ENCODE assay signal across 28 mouse cellular contexts in genomic region chr5:100685631-100686030, GRCm38 (mm10). TPM values are rescaled to one million over a fixed set of nuclear protein-coding genes. Genes with fewer than 3 reads are reported as not detected.
DNase-seq lines count a peak whose midpoint lies in the region; ATAC-seq and TF ChIP-seq lines count a peak whose summit lies in the region.
"Had no signal": no experiment of that assay in that cellular context is flagged by ENCODE, and none has a peak within 500 bp of the region (broad histone marks: within the 10 kb centered on the region; RNA-seq: fewer than 3 reads in every experiment).

No protein-coding gene starts in this region.

- WGBS in hindbrain, postnatal 0 days: 58% methylated on average over 4 of the region's 4 CpGs
- 65% methylated on average over 4 of the region's 4 CpGs for WGBS in hindbrain, embryonic 16.5 days
- WGBS in lung, postnatal 0 days: 65% methylated on average over 4 of the region's 4 CpGs

- no peaks in the 10 kb centered on the region for H3K27me3 ChIP-seq in hindbrain, postnatal 0 days (ENCODE audit: insufficient read depth, low read length)
- no peaks in the 10 kb centered on the region for H3K27me3 ChIP-seq in hindbrain, embryonic 16.5 days (replicated peaks; ENCODE audit: control insufficient read depth, insufficient read depth, low read length)
- H3K27me3 ChIP-seq in lung, postnatal 0 days (replicated peaks; ENCODE audit: insufficient read depth, low read length): no peaks in the 10 kb centered on the region
- no peaks in the 10 kb centered on the region; a peak in 1 of 4 replicates for H3K27me3 ChIP-seq in MEL (ENCODE audit: control insufficient read depth in 1 of 2, insufficient read depth in 2 of 2, low read length in 2 of 2)
- H3K27me3 ChIP-seq: embryonic facial prominence, embryonic 15.5 days; forebrain, embryonic 15.5 days; neural tube, embryonic 15.5 days; stomach, embryonic 15.5 days had no signal

- no peak for ATAC-seq in hindbrain, postnatal 0 days
- ATAC-seq in hindbrain, embryonic 16.5 days: no peak
- no peak for ATAC-seq in lung, postnatal 0 days
- ATAC-seq: activated CD4-positive, CD25-positive, alpha-beta regulatory T cell, adult 4 months; forebrain, embryonic 15.5 days had no signal

- no peaks in the 10 kb centered on the region for H3K9me3 ChIP-seq in hindbrain, postnatal 0 days (ENCODE audit: low read length)
- H3K9me3 ChIP-seq in hindbrain, embryonic 16.5 days (ENCODE audit: control insufficient read depth, low read length): no peaks in the 10 kb centered on the region
- H3K9me3 ChIP-seq in lung, postnatal 0 days (ENCODE audit: low read length): no peaks in the 10 kb centered on the region
- H3K9me3 ChIP-seq in MEL (replicated peaks; ENCODE audit: insufficient read depth, low read length): no peaks in the 10 kb centered on the region
- H3K9me3 ChIP-seq: embryonic facial prominence, embryonic 15.5 days; forebrain, embryonic 15.5 days; heart, embryonic 13.5 days; neural tube, embryonic 15.5 days; stomach, embryonic 15.5 days had no signal

- no peak overlapping the region for H3K4me3 ChIP-seq in hindbrain, postnatal 0 days (ENCODE audit: low read length)
- H3K4me3 ChIP-seq in hindbrain, embryonic 16.5 days (ENCODE audit: low read length): no peak overlapping the region
- H3K4me3 ChIP-seq in lung, postnatal 0 days (ENCODE audit: low read depth, low read length): no peak overlapping the region
- no peak overlapping the region for H3K4me3 ChIP-seq in MEL (ENCODE audit: control insufficient read depth in 1 of 2, insufficient read depth in 1 of 2, low read depth in 2 of 2, low read length in 2 of 2)
- H3K4me3 ChIP-seq: embryonic facial prominence, embryonic 15.5 days; forebrain, embryonic 15.5 days; heart, embryonic 13.5 days; neural tube, embryonic 15.5 days; stomach, embryonic 15.5 days had no signal

- H3K36me3 ChIP-seq in hindbrain, postnatal 0 days (ENCODE audit: insufficient read depth, low read length): no peaks in the 10 kb centered on the region
- no peaks in the 10 kb centered on the region for H3K36me3 ChIP-seq in hindbrain, embryonic 16.5 days (ENCODE audit: control insufficient read depth, insufficient read depth, low read length)
- no peaks in the 10 kb centered on the region for H3K36me3 ChIP-seq in lung, postnatal 0 days (ENCODE audit: insufficient read depth, low read length)
- H3K36me3 ChIP-seq in MEL (ENCODE audit: control insufficient read depth in 1 of 2, insufficient read depth in 2 of 2, low read length in 2 of 2): no peaks in the 10 kb centered on the region
- H3K36me3 ChIP-seq: embryonic facial prominence, embryonic 15.5 days; forebrain, embryonic 15.5 days; heart, embryonic 13.5 days; neural tube, embryonic 15.5 days; stomach, embryonic 15.5 days had no signal

- no peak; the same call in 1 of the 2 replicates for TF ChIP-seq RAD21 in MEL (IDR thresholded peaks at IDR 0.05; ENCODE audit: low read depth, low read length)

- no peaks in the 10 kb centered on the region for H3K4me1 ChIP-seq in hindbrain, postnatal 0 days (ENCODE audit: insufficient read depth, low read length)
- no peaks in the 10 kb centered on the region for H3K4me1 ChIP-seq in hindbrain, embryonic 16.5 days (ENCODE audit: control insufficient read depth, insufficient read depth, low read depth, low read length)
- no peaks in the 10 kb centered on the region for H3K4me1 ChIP-seq in lung, postnatal 0 days (ENCODE audit: insufficient read depth, low read depth, low read length)
- H3K4me1 ChIP-seq in MEL (ENCODE audit: control insufficient read depth in 1 of 2, insufficient read depth in 2 of 2, low read length in 2 of 2): no peaks in the 10 kb centered on the region
- H3K4me1 ChIP-seq: embryonic facial prominence, embryonic 15.5 days; forebrain, embryonic 15.5 days; heart, embryonic 13.5 days; neural tube, embryonic 15.5 days; stomach, embryonic 15.5 days had no signal

- no peak overlapping the region for H3K27ac ChIP-seq in hindbrain, postnatal 0 days
- no peak overlapping the region for H3K27ac ChIP-seq in hindbrain, embryonic 16.5 days (ENCODE audit: low read depth, low read length)
- no peak overlapping the region for H3K27ac ChIP-seq in lung, postnatal 0 days (ENCODE audit: low read length)
- H3K27ac ChIP-seq in MEL (ENCODE audit: control insufficient read depth, low read depth, low read length): no peak overlapping the region
- H3K27ac ChIP-seq: embryonic facial prominence, embryonic 15.5 days; forebrain, embryonic 15.5 days; heart, embryonic 13.5 days; neural tube, embryonic 15.5 days; stomach, embryonic 15.5 days had no signal

- TF ChIP-seq EP300 in lung, postnatal 0 days (IDR thresholded peaks at IDR 0.05): no peak
- TF ChIP-seq EP300 in MEL (IDR thresholded peaks at IDR 0.05; ENCODE audit: low read depth in 1 of 2, low read length in 2 of 2): no peak

- no peak for TF ChIP-seq POLR2A in MEL (IDR thresholded peaks at IDR 0.05; ENCODE audit: control insufficient read depth in 1 of 2, insufficient read depth in 1 of 2, low read depth in 1 of 2, low read length in 2 of 2, poor library complexity in 1 of 2)

- H3K79me2 ChIP-seq in MEL (ENCODE audit: control insufficient read depth, insufficient read depth, low read length, poor library complexity): no peaks in the 10 kb centered on the region

- H3K9ac ChIP-seq in hindbrain, postnatal 0 days (replicated peaks; ENCODE audit: low read length): no peak overlapping the region
- H3K9ac ChIP-seq in hindbrain, embryonic 16.5 days (ENCODE audit: low read depth, low read length): no peak overlapping the region
- H3K9ac ChIP-seq in lung, postnatal 0 days (replicated peaks; ENCODE audit: low read depth): no peak overlapping the region
- H3K9ac ChIP-seq in MEL (ENCODE audit: control insufficient read depth, low read depth, low read length, poor library complexity, severe bottlenecking): no peak overlapping the region
- H3K9ac ChIP-seq: embryonic facial prominence, embryonic 15.5 days; forebrain, embryonic 15.5 days; heart, embryonic 13.5 days; neural tube, embryonic 15.5 days; stomach, embryonic 15.5 days had no signal

- no peak overlapping the region for H3K4me2 ChIP-seq in hindbrain, postnatal 0 days (ENCODE audit: low read depth, low read length)
- H3K4me2 ChIP-seq in hindbrain, embryonic 16.5 days (ENCODE audit: low read length): no peak overlapping the region
- no peak overlapping the region for H3K4me2 ChIP-seq in lung, postnatal 0 days (replicated peaks; ENCODE audit: low read depth, low read length)
- H3K4me2 ChIP-seq: embryonic facial prominence, embryonic 15.5 days; forebrain, embryonic 15.5 days; heart, embryonic 13.5 days; liver, embryonic 11.5 days; midbrain, embryonic 11.5 days; neural tube, embryonic 15.5 days; stomach, embryonic 15.5 days had no signal

- no peak for DNase-seq in hindbrain, postnatal 0 days (ENCODE audit: low spot score)
- no peak for DNase-seq in lung, postnatal 0 days (ENCODE audit: low spot score)
- DNase-seq in lung, adult 18-20 months: no peak
- DNase-seq in MEL (ENCODE audit: low read depth, low spot score): no peak
- no peak for DNase-seq in c-Kit-positive CD71-positive TER-119-positive erythroid progenitor cells, embryonic 14.5 days (ENCODE audit: low spot score)
- DNase-seq in kidney, postnatal 10 days: no peak
- DNase-seq: adrenal gland, postnatal 14 days; B cell, adult 2 months; cerebellum, adult 9-10 months; gastrocnemius, postnatal 10 days; heart, adult 18-20 months; heart, postnatal 14 days; kidney, adult 2 months; kidney, postnatal 14 days; layer of hippocampus, postnatal 36 days; right cerebral cortex, adult 18-20 months; right cerebral cortex, postnatal 4 days; thymus, adult 18-20 months; thymus, postnatal 36 days had no signal

- TF ChIP-seq CTCF in hindbrain, postnatal 0 days (IDR thresholded peaks at IDR 0.05; ENCODE audit: low read depth): peak; percentile 35
- 0 out of 2 replicates have a peak, but pooled peaks have one; percentile 29 for TF ChIP-seq CTCF in lung, postnatal 0 days (IDR thresholded peaks at IDR 0.05)
- TF ChIP-seq CTCF in MEL (IDR thresholded peaks at IDR 0.05 in 2 of 3, conservative IDR thresholded peaks at IDR 0.05 in 1 of 3; ENCODE audit: control insufficient read depth in 1 of 3, insufficient read depth in 1 of 3, low read depth in 2 of 3, low read length in 3 of 3, poor library complexity in 1 of 3, severe bottlenecking in 1 of 3): peak in 2 of 3 experiments; percentile 29 to 60; a peak in 3 of 6 replicates

TF ChIP-seq in MEL, 35 proteins besides CTCF, POLR2A, EP300 and RAD21:
- TF ChIP-seq SMC3 (IDR thresholded peaks at IDR 0.05; ENCODE audit: low read depth, low read length) (peak; percentile 16; the same call in 1 of the 2 replicates), MAZ (IDR thresholded peaks at IDR 0.05; ENCODE audit: low read depth, low read length) (no peak), UBTF (IDR thresholded peaks at IDR 0.05; ENCODE audit: borderline replicate concordance, insufficient read depth, low read depth, low read length) (no peak), ZKSCAN1 (IDR thresholded peaks at IDR 0.05; ENCODE audit: low read depth, low read length) (no peak)

RNA-seq across cellular contexts. Expression of gene Coq2, which starts 10.7 kb away (rescaled TPM):
- total RNA-seq in hindbrain, postnatal 0 days (2014; rRNA removed): 79.9 and 97.5 TPM in 2 replicates
- 61.6 and 65.2 TPM in 2 replicates for polyA plus RNA-seq in hindbrain, postnatal 0 days (2015; fragmentation: Nextera tagmentation; extraction: Ambion mirVana)
- polyA plus RNA-seq in hindbrain, embryonic 16.5 days (2015; fragmentation: Nextera tagmentation; extraction: Ambion mirVana): 49.6 and 49.8 TPM in 2 replicates
- 34.3 and 35.5 TPM in 2 replicates for polyA plus RNA-seq in lung, postnatal 0 days (2015; fragmentation: Nextera tagmentation; extraction: Ambion mirVana)
- total RNA-seq in MEL (2012; rRNA removed): 30.9 and 35.4 TPM in 2 replicates
- polyA plus RNA-seq in MEL (2012; ENCODE audit: insufficient read depth in 1 of 2, insufficient read length in 2 of 2, low read depth in 1 of 2, low replicate concordance in 2 of 2, missing spikeins in 1 of 2): 10 to 100 TPM in 1 of 2 experiments, not detected in 1; 56.1 TPM

RNA-seq across cellular contexts. Expression of gene Hpse, which starts 33.9 kb away (rescaled TPM):
- 1.3 and 1.7 TPM in 2 replicates for total RNA-seq in hindbrain, postnatal 0 days (2014; rRNA removed)
- polyA plus RNA-seq in hindbrain, postnatal 0 days (2015; fragmentation: Nextera tagmentation; extraction: Ambion mirVana): 0.79 and 0.91 TPM in 2 replicates
- polyA plus RNA-seq in hindbrain, embryonic 16.5 days (2015; fragmentation: Nextera tagmentation; extraction: Ambion mirVana): 0.56 and 0.66 TPM in 2 replicates
- 3.0 and 3.6 TPM in 2 replicates for polyA plus RNA-seq in lung, postnatal 0 days (2015; fragmentation: Nextera tagmentation; extraction: Ambion mirVana)
- total RNA-seq in MEL (2012; rRNA removed): not detected in 2 replicates
- polyA plus RNA-seq in MEL (2012; ENCODE audit: insufficient read depth in 1 of 2, insufficient read length in 2 of 2, low read depth in 1 of 2, low replicate concordance in 2 of 2, missing spikeins in 1 of 2): under 1 TPM in 1 of 2 experiments, not detected in 1; 0.03 TPM
